Mouse (Mus musculus) left cerebral cortex, postnatal 10 days (tissue): ENCODE measurements around the gene Zfp143. TPM values are rescaled to one million over a fixed set of nuclear protein-coding genes. Genes with fewer than 3 reads are reported as not detected.
"Not testable (repeated sequence)": the region's sequence is repeated elsewhere in the genome, so short reads cannot be mapped to it uniquely, and the experiment has no call there.

ENCODE experiments used
- DNase-seq, 2 experiments: peaks; one replicate each; pipeline ENCODE4 v3.0.0; 2021 to 2022; ENCODE audit warnings: low spot score in 2 of 2, mixed read lengths in 1 of 2; ENCODE audit errors: extremely low spot score in 1 of 2
- intact Hi-C: fragments of 180-260 bp; cut with DNase I; formaldehyde crosslinking; loops from one replicate; pipeline ENCODE4 v1.15.1; 2025
- total RNA-seq, 2 experiments: library from RNA; stranded (reverse); gene quantifications; 2 replicates each; pipeline ENCODE4 v1.2.3; 2021

Zfp143 gene
- total RNA-seq, 2 experiments from 2014 or later = 8.2 to 9.4 TPM

DNA sequence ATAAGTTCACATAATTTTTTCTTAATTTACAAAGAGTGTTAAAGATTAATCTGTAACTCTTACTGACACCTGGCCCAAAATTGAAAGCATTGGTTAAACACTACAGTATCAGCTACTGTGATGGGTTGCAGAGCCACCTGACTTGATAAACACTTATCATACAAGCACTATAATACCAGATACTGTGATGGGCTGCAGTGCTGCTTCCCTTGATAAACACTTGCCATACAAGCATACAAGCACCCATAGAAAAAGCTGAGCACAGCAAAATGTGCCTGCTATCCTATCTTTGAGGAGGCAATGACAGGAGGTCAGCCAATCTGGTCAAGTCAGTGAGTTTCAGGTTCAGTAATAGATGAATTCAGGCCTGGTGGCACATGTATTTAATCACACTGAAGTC, 24.2 kb downstream of the Zfp143 start:
- no peak for DNase-seq
- intact Hi-C loops = no loop called here

DNA sequence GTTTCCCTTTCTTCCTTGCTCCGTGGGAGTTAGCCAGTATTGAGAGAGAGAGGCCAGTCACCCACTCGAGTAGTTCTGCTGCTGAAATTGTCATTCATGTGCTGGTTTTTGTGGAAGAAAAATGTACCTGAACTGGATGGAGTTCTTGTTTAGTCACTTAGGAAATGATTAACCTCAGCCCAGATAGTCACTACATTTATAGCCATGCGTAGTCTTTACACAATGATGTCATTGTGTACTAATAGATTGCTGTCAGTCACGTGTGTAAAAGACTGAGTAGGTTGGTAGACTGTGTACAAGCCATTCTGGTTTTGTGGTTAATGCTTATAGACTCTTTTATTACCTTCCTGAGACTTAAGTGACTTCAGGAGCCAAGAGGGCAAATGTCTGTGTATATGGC, 26.9 kb downstream of the Zfp143 start:
- intact Hi-C loops = no loop called here
- no peak for DNase-seq

DNA sequence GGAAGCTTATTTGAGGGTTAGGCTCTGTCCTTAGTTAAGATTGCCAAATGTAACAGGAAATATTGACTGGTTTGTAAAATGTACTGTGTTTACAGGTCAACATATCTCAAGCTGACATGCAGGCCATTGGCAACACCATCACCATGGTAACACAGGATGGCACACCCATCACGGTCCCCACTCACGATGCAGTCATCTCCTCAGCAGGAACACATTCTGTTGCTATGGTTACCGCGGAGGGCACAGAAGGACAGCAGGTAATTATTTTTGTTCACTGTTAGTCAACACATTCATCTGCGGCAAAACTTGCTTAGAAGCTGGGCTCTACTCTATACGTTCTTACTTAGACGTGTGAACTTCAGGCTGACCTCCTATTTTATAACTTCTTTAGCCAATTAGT, 30.7 kb downstream of the Zfp143 start:
- peak; percentile 44 to 55 for DNase-seq
- intact Hi-C loops = no loop called here

GRCm38 (mm10) chr7:110096332-110096731, 35.3 kb downstream of the Zfp143 start:
- no peak for DNase-seq
- intact Hi-C loops = no loop called here

- DNase-seq = no peak
- intact Hi-C loops = no loop called here
Measured at GRCm38 (mm10) chr7:110097106-110097793, 36.2 kb downstream of the Zfp143 start.

- no peak for DNase-seq
- intact Hi-C loops = no loop called here
Measured at GRCm38 (mm10) chr7:110100854-110101253, 39.8 kb downstream of the Zfp143 start.

- intact Hi-C loops = no loop called here
Measured at GRCm38 (mm10) chr7:110101266-110101665, 40.2 kb downstream of the Zfp143 start.

GRCm38 (mm10) chr7:110105041-110105440, 44.0 kb downstream of the Zfp143 start:
- intact Hi-C loops = no loop called here
- DNase-seq = no peak

More at GRCm38 (mm10) chr7:110101266-110101665, 40.2 kb downstream of the Zfp143 start:
- DNase-seq = no peak

- intact Hi-C loops = no loop called here
- DNase-seq = no peak
Measured at GRCm38 (mm10) chr7:110106633-110107032, 45.6 kb downstream of the Zfp143 start.

DNA sequence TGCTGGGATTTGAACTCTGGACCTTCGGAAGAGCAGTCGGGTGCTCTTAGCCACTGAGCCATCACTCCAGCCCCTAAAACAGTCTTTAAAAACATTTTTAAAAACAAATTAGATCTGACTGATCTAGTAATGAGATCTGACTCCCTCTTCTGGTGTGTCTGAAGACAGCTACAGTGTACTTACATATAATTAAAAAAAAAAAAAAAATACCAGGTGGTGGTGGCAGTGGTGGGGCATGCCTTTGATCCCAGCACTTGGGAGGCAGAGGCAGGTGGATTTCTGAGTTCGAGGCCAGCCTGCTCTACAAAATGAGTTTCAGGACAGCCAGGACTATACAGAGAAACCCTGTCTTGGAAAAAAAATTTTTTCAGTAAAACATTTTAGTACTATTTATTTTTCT, 47.5 kb downstream of the Zfp143 start:
- DNase-seq, intact Hi-C loops: not testable (repeated sequence)

DNA sequence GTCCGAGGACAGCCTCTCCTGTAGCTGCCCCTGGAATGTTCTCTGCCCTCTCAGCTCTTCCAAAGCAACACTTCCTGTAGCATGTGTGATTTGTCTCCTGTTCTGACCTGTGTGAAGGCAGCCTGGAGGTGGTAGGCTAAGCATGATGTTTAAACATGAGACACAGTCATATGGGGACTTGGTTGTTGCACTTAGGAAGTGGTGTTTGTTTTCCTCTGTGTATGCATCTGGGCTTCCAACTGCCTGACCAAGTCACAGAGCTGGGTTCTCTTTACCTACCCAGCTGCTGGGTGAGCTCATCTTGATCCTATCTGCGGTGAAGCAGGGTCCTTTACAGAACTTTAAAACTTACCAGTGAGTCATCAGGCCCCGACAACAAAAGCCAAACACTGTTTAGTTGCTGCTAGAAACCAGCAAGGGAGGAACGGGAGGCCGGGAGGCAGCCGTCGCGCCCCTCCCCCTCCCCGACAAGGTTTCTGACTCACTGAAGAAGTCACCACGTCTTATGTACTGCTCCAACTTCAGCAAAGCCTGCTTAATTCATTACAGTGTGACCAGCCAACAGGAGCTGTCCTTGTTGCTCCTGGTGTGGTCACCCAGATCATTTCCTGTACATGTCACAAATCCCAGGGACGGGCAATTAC, 48.1 kb downstream of the Zfp143 start:
- DNase-seq = peak in 1 of 2 experiments; percentile 79

GRCm38 (mm10) chr7:110110061-110110656, 49.1 kb downstream of the Zfp143 start:
- no peak for DNase-seq
- intact Hi-C loops = no loop called here

More for the DNA sequence above, 48.1 kb downstream of the Zfp143 start:
- intact Hi-C loops = no loop called here

DNA sequence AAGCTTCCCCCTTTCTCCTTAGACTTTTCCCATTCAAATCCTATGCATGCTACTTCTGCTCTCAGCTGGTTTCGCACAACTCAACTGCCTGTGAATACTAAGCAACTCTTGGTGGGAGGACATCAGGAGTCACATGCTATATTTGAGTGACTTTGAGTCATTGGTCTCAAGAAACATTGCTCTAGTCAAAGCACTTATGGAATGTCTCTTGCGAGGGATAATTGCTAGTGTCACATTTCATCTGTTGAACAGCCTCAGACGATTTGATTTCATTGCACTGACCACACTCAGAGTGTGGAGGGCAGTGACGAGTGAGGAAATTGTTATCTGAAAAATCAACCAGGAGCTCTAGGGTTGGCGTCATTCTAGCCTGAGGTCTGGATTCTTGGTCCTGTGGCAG, 53.7 kb downstream of the Zfp143 start:
- intact Hi-C loops = no loop called here
- no peak for DNase-seq

DNA sequence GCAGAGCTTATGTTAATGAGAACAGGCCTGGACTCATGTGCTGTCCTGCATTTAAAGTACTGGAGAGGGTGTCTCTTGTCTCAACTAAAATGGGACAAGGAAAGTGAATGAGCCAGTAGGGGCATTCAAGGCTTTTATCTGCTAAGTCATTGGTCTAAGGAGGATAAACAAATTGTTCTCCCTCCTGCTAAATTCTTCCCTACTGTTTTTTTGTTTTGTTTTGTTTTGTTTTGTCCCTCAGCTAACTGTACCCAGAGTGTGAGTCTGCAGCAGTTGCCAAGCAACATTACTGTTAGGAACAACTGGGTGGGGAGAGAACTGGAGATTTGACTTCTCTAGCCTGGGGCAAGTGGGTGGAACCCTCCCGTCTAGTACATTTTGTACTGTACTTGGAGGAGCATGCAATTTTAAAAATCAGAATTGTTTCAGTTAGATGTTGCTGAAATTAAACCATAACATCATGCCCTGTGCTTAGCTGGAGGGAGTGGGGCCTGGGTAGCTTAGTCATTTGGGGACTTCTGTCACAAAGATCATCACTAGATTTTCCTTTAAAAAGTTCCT, 55.8 kb downstream of the Zfp143 start:
- intact Hi-C loops = no loop called here
- DNase-seq = peak in 1 of 2 experiments; percentile 35

- no peak for DNase-seq
- intact Hi-C loops = no loop called here
Measured at GRCm38 (mm10) chr7:110118448-110118847, 57.4 kb downstream of the Zfp143 start.

- intact Hi-C loops = loop anchor here (5.0 kb wide), 1 partner anchor 37 kb away; no protein-coding TSS in a partner anchor
- no peak for DNase-seq
Measured at GRCm38 (mm10) chr7:110120157-110120784, 59.3 kb downstream of the Zfp143 start.

- DNase-seq = no peak
- intact Hi-C loops = loop anchor here (5.0 kb wide), 1 partner anchor 36 kb away; no protein-coding TSS in a partner anchor
Measured at GRCm38 (mm10) chr7:110121162-110121515, 60.1 kb downstream of the Zfp143 start.

- intact Hi-C loops = loop anchor here (5.0 kb wide), 1 partner anchor 36 kb away; no protein-coding TSS in a partner anchor
- DNase-seq = peak; percentile 98
Measured at GRCm38 (mm10) chr7:110121516-110122288, 60.7 kb downstream of the Zfp143 start, which contains the start of gene Wee1. TSS of gene Wee1 (plus strand) at chr7:110122046.

DNA sequence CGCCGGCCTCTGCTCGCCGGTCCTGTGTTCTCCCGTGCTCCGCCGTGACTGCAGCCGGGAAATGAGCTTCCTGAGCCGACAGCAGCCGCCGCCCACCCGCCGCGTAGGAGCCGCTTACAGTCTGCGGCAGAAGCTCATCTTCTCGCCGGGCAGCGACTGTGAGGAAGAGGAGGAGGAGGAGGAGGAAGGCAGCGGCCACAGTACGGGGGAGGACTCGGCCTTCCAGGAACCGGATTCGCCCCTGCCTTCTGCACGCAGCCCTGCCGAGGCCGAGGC, 61.2 kb downstream of the Zfp143 start:
- intact Hi-C loops = loop anchor here (5.0 kb wide), 1 partner anchor 35 kb away; no protein-coding TSS in a partner anchor
- DNase-seq = no peak
